Mouse (Mus musculus) left cerebral cortex, postnatal 10 days (tissue): ENCODE measurements around the gene Eif3a. TPM values are rescaled to one million over a fixed set of nuclear protein-coding genes. Genes with fewer than 3 reads are reported as not detected.
A peak's percentile ranks its signal among the peaks of the same experiment; 100 is the strongest.

Experiments used
- DNase-seq, 2 experiments: peaks; one replicate each; pipeline ENCODE4 v3.0.0; 2021 to 2022; ENCODE audit warnings: low spot score in 2 of 2, mixed read lengths in 1 of 2; ENCODE audit errors: extremely low spot score in 1 of 2
- intact Hi-C: fragments of 180-260 bp; cut with DNase I; formaldehyde crosslinking; loops from one replicate; pipeline ENCODE4 v1.15.1; 2025
- total RNA-seq, 2 experiments: library from RNA; stranded (reverse); gene quantifications; 2 replicates each; pipeline ENCODE4 v1.2.3; 2021

Eif3a gene
- total RNA-seq, 2 experiments from 2014 or later: 122 to 123 TPM

- intact Hi-C loops: no loop called here
- no peak for DNase-seq
Observed at GRCm38 (mm10) chr19:60782034-60782433, 8.4 kb downstream of the Eif3a start.

- DNase-seq: no peak
- intact Hi-C loops: loop anchor here (5.0 kb wide), 1 partner anchor 49 kb away; no protein-coding TSS in a partner anchor
Observed at GRCm38 (mm10) chr19:60773366-60773765, 17.1 kb downstream of the Eif3a start.

- intact Hi-C loops: loop anchor here (5.0 to 10.0 kb wide), 2 partner anchors 177 to 324 kb away; partner anchors contain the start of gene Cacul1
- peak in 1 of 2 experiments; percentile 22 for DNase-seq
Observed at GRCm38 (mm10) chr19:60758896-60759835, 31.3 kb downstream of the Eif3a start.

GRCm38 (mm10) chr19:60757099-60757785 is 33.2 kb downstream of the Eif3a start:
- no peak for DNase-seq
- intact Hi-C loops: loop anchor here (5.0 to 10.0 kb wide), 2 partner anchors 175 to 322 kb away; partner anchors contain the start of gene Cacul1

GRCm38 (mm10) chr19:60756192-60757098 is 34.0 kb downstream of the Eif3a start:
- peak; percentile 32 to 76 for DNase-seq
- intact Hi-C loops: loop anchor here (5.0 to 10.0 kb wide), 2 partner anchors 174 to 322 kb away; partner anchors contain the start of gene Cacul1

- DNase-seq: peak; percentile 84 to 94
- intact Hi-C loops: loop anchor here (5.0 to 10.0 kb wide), 2 partner anchors 173 to 321 kb away; partner anchors contain the start of gene Cacul1
Observed at GRCm38 (mm10) chr19:60755438-60756191, 34.8 kb downstream of the Eif3a start, which contains the start of gene Nanos1. Gene Nanos1 (plus strand): TSS chr19:60755987.

- intact Hi-C loops: no loop called here
- DNase-seq: no peak
Observed at GRCm38 (mm10) chr19:60747801-60748200, 42.7 kb downstream of the Eif3a start.

- intact Hi-C loops: no loop called here
- DNase-seq: no peak
Observed at GRCm38 (mm10) chr19:60743767-60744547, 46.5 kb downstream of the Eif3a start.

GRCm38 (mm10) chr19:60740560-60740959 is 49.9 kb downstream of the Eif3a start:
- intact Hi-C loops: no loop called here

GRCm38 (mm10) chr19:60731966-60732365 is 58.5 kb downstream of the Eif3a start:
- no peak for DNase-seq
- intact Hi-C loops: no loop called here

More at GRCm38 (mm10) chr19:60740560-60740959, 49.9 kb downstream of the Eif3a start:
- DNase-seq: no peak

GRCm38 (mm10) chr19:60731299-60731698 is 59.2 kb downstream of the Eif3a start:
- no peak for DNase-seq
- intact Hi-C loops: no loop called here

GRCm38 (mm10) chr19:60730281-60730852 is 60.1 kb downstream of the Eif3a start:
- no peak for DNase-seq

GRCm38 (mm10) chr19:60716381-60716780 is 74.1 kb downstream of the Eif3a start:
- intact Hi-C loops: no loop called here
- DNase-seq: no peak

More at GRCm38 (mm10) chr19:60730281-60730852, 60.1 kb downstream of the Eif3a start:
- intact Hi-C loops: no loop called here

GRCm38 (mm10) chr19:60712577-60712976 is 77.9 kb downstream of the Eif3a start:
- DNase-seq: no peak
- intact Hi-C loops: no loop called here
